Mouse (Mus musculus) embryonic facial prominence, embryonic 11.5 days (tissue): ENCODE data around the gene Kndc1. TPM values are rescaled to one million over a fixed set of nuclear protein-coding genes. Genes with fewer than 3 reads are reported as not detected.

Experiments used
- ATAC-seq: fragments of 200-750 bp; cut with Nextera tagmentation; replicated peaks from 2 replicates; pipeline ENCODE4 v1.8.0; 2017; ENCODE audit warnings: low read depth; ENCODE audit not compliant: insufficient number of reproducible peaks, low FRiP score, low TSS enrichment
- DNase-seq: peaks from one replicate; pipeline ENCODE4 v3.0.0-alpha.2; 2015; ENCODE audit warnings: low spot score
- H3K27ac ChIP-seq: fragments of 300-500 bp; sonication (generic); replicated peaks from 2 replicates; pipeline ENCODE4 v1.5.1; 2014; ENCODE audit warnings: mild to moderate bottlenecking, low read depth, low read length, control low read depth
- H3K27me3 ChIP-seq: fragments of 300-500 bp; sonication (generic); 2 replicates; pipeline ENCODE4 v1.6.1; 2014; ENCODE audit warnings: mild to moderate bottlenecking, low read length, moderate library complexity, mixed read lengths; ENCODE audit not compliant: control insufficient read depth, insufficient read depth
- H3K36me3 ChIP-seq: fragments of 300-500 bp; sonication (generic); replicated peaks from 2 replicates; pipeline ENCODE4 v1.6.1; 2014; ENCODE audit warnings: low read depth, mild to moderate bottlenecking, low read length, moderate library complexity, mixed read lengths; ENCODE audit not compliant: control insufficient read depth, insufficient read depth
- H3K4me1 ChIP-seq: fragments of 300-500 bp; sonication (generic); 2 replicates; pipeline ENCODE4 v1.6.1; 2014; ENCODE audit warnings: low read length, mixed read lengths; ENCODE audit not compliant: control insufficient read depth, insufficient read depth
- H3K4me2 ChIP-seq: fragments of 300-500 bp; sonication (generic); 2 replicates; pipeline ENCODE4 v1.6.1; 2014; ENCODE audit warnings: low read depth, mild to moderate bottlenecking, control low read depth, low read length, moderate library complexity
- H3K4me3 ChIP-seq: fragments of 300-500 bp; sonication (generic); 2 replicates; pipeline ENCODE4 v1.5.1; 2014; ENCODE audit warnings: low read depth, low read length, control low read depth
- H3K9ac ChIP-seq: fragments of 300-500 bp; sonication (generic); replicated peaks from 2 replicates; pipeline ENCODE4 v1.6.1; 2014; ENCODE audit warnings: mild to moderate bottlenecking, control low read depth, low read length
- H3K9me3 ChIP-seq: fragments of 300-500 bp; sonication (generic); replicated peaks from 2 replicates; pipeline ENCODE4 v1.6.1; 2016; ENCODE audit warnings: mild to moderate bottlenecking, low read length, inconsistent platforms, mixed read lengths; ENCODE audit not compliant: control insufficient read depth
- WGBS: fragments of 180-500 bp; shearing (Covaris S2); extraction: QIAGEN DNeasy Blood & Tissue Kit; methylation state at CpG from one replicate; pipeline ENCODE4 v1.1.7; 2014; 5-methylcytosine and 5-hydroxymethylcytosine counted together
- polyA plus RNA-seq: library from polyadenylated mRNA; unstranded; fragments of >200 nt; fragmentation: Nextera tagmentation; extraction: Ambion mirVana; gene quantifications from 2 replicates; pipeline ENCODE4 v1.2.1, GENCODE M21; 2014

The Kndc1 gene
- 0.21 and 0.24 TPM in 2 replicates for polyA plus RNA-seq

DNA sequence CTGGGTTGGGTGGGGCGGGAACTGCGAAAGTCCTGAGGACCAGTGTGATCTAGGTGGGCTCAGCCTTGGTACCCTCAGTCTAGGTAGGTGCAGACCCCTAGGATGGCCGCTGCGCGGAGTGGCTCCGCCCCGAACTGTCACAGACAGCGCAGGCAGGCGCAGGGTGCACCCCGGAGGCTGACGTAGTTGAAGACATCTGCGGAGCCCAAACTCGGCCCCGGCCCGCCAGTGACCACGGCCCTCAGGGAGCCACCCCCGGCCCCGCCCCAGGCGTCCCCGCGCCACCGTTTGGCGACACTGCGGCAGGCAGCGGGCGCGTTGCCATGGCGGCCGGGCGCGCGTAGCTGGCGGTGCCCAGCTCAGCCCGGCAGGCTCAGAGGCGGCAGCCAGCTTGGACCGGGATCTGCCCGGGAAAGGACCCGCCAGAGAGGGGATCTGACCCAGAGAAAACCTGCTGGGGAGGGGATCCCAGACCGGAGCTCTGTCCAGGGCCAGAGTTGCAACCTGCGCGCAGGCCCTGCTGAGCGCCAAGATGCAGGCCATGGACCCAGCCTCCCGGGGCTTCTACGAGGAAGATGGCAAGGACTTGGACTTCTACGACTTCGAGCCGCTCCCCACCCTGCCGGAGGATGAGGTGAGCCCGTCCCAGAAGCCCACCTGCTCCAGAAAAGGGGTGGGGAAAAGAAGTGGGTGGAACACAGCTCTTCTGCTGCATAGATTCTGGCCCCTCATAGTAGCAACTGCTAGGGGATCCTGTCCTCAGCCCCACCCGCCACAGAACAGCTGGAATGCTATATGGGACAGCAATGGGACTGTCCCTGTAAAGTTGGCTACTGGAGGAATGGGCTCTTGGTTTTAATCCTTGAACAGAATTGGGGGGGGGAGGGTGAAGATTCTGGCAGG, at the start of gene Kndc1:
Gene Kndc1 (plus strand): TSS at position 42 of the 903 bp plus-strand sequence.
- peaks cover 30% of the 10 kb centered on the region for H3K27me3 ChIP-seq

DNA sequence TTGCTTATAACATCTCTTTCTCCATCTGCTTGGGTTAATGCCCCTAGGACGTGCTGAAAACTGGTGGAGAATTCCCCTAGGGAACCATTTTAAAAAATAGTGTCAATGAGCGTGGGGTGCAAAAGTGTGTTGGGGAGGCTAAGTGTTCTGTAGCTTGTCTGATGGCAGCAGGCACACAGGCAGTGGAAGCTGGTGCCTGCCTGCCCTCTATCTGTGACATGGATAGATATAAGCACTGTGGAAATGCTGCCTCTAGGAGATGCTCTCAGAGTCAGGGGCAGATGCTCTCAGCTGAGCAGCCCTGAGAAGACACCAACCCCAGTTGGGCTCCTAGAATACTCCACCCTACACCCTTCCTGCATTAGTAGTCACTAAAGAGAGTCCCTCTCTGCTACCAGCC, 49.4 kb upstream of the Kndc1 start:
- Histone ChIP-seq H3K27ac (no peak overlapping the region), H3K9me3 (no peaks in the 10 kb centered on the region), H3K4me3 (no peak overlapping the region), H3K4me2 (no peak overlapping the region), H3K36me3 (no peaks in the 10 kb centered on the region), H3K27me3 (no peaks in the 10 kb centered on the region), H3K4me1 (no peaks in the 10 kb centered on the region), H3K9ac (no peak overlapping the region)
- ATAC-seq (no peak), DNase-seq (no peak)
- 70% methylated on average over 2 of the region's 2 CpGs for WGBS

More for the DNA sequence above, at the start of gene Kndc1:
- H3K4me3 ChIP-seq, result peak within 1 kb of the TSS; percentile 37
- H3K9me3 ChIP-seq, result no peaks in the 10 kb centered on the region
- no peak within 1 kb of the TSS for H3K27ac ChIP-seq
- WGBS, result under 1% methylated on average over 50 of the region's 50 CpGs
- H3K9ac ChIP-seq, result peak within 1 kb of the TSS; percentile 26
- DNase-seq (peak; percentile 23), ATAC-seq (peak; percentile 70; the same call in 1 of the 2 replicates)
- peak within 1 kb of the TSS; percentile 77 for H3K4me2 ChIP-seq
- H3K4me1 ChIP-seq, result 0 out of 2 replicates have a peak, but pooled peaks cover 2% of the 10 kb centered on the region
- no peaks in the 10 kb centered on the region for H3K36me3 ChIP-seq

DNA sequence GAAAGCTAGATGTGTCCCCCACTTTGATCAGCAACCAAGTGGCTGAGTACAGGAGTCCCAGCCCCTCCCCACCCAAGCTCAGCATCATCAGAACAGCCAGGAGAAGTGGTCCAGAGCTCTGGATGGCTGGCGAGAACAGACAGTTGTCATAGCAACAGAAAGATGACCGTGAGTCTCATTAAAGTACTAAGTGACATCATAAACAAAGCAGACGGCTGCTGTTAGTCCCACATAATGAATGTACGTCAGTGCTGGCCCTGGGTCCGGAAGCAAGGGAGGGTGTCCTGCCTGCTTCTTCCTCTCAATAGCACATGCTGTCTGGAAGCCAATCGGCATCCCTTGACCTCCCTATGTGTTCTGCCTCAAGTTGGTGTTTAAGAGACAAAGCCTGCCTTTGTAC, 44.3 kb upstream of the Kndc1 start:
- no peaks in the 10 kb centered on the region for H3K27me3 ChIP-seq
- H3K9me3 ChIP-seq, result no peaks in the 10 kb centered on the region
- no peaks in the 10 kb centered on the region for H3K4me1 ChIP-seq
- no peak overlapping the region for H3K4me2 ChIP-seq
- DNase-seq, result peak; percentile 14
- no peak overlapping the region for H3K4me3 ChIP-seq
- peak; percentile 64 for ATAC-seq
- H3K27ac ChIP-seq, result no peak overlapping the region
- H3K9ac ChIP-seq, result no peak overlapping the region
- WGBS, result 23% methylated on average over 6 of the region's 6 CpGs
- no peaks in the 10 kb centered on the region for H3K36me3 ChIP-seq

DNA sequence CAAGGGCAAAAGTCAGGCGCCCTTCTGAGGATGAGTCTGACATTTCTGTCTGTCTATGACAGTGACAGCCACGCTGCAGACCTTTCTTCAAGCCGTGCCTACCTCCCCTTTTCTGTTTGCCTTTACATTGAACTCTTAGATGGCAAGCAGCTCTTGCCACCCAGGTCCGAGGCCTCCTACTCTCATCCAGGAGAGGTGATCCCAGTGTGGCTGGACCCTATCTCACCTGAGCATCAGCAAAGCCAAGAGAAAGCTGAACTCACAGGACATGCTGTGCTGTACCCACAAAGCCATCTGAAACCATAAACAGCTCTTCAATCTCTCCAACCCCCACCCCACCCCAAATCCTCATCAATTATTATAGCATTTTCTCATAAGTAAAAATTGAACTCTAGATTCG, 43.8 kb upstream of the Kndc1 start:
- no peak overlapping the region for H3K4me2 ChIP-seq
- H3K4me1 ChIP-seq, result no peaks in the 10 kb centered on the region
- no peak overlapping the region for H3K4me3 ChIP-seq
- no peaks in the 10 kb centered on the region for H3K9me3 ChIP-seq
- no peaks in the 10 kb centered on the region for H3K27me3 ChIP-seq
- WGBS, result 55% methylated on average over 5 of the region's 5 CpGs
- H3K36me3 ChIP-seq, result no peaks in the 10 kb centered on the region
- ATAC-seq (no peak), DNase-seq (no peak)
- no peak overlapping the region for H3K9ac ChIP-seq
- no peak overlapping the region for H3K27ac ChIP-seq

DNA sequence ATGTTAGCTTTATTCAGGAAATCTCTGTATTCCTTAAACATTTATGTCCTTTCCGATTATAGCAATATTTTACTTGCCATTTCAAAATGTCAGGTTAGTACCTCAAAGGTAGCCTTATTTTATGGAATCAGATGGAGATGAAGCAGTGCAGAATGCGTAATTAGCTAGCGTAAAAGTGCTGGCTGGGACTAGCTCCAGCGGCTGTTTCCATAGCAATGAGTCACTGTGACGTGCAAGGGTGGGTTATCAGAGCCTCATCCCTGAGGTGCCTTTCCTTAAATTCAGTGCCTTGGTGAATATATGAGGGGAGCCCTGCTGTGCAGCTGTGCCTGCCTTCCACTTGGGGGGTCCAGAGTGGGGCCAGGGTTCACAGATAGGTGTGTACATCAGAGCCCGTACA, 43.4 kb upstream of the Kndc1 start:
- WGBS, result 68% methylated on average over 6 of the region's 6 CpGs
- no peaks in the 10 kb centered on the region for H3K9me3 ChIP-seq
- DNase-seq, result no peak
- H3K27ac ChIP-seq, result no peak overlapping the region
- ATAC-seq, result no peak
- H3K4me1 ChIP-seq, result no peaks in the 10 kb centered on the region
- H3K27me3 ChIP-seq, result no peaks in the 10 kb centered on the region
- no peak overlapping the region for H3K4me3 ChIP-seq
- H3K36me3 ChIP-seq, result no peaks in the 10 kb centered on the region
- H3K4me2 ChIP-seq, result no peak overlapping the region
- H3K9ac ChIP-seq, result no peak overlapping the region

DNA sequence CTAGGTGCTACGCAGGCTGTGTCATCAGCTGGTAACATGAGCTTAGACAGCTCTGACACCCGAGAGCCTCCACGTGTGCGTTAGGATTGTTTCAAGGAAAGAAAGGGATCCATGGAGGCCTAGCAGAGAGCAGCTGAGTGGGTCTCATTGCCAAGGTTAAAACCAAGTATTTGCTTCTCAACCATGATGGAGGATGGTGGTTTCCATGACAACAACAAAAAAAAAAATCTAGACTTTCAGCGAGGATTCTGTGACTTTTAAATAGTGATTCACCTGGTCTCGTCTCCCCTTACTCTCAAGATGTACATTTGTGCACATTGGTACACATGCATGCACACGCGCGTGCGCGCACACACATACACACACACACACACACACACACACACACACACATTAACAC, 39.2 kb upstream of the Kndc1 start:
- DNase-seq, result no peak
- Histone ChIP-seq H3K4me2 (no peak overlapping the region), H3K27ac (no peak overlapping the region), H3K4me3 (no peak overlapping the region), H3K36me3 (no peaks in the 10 kb centered on the region), H3K9ac (no peak overlapping the region), H3K9me3 (no peaks in the 10 kb centered on the region), H3K27me3 (no peaks in the 10 kb centered on the region), H3K4me1 (no peaks in the 10 kb centered on the region)
- 74% methylated on average over 11 of the region's 11 CpGs for WGBS
- ATAC-seq, result no peak

DNA sequence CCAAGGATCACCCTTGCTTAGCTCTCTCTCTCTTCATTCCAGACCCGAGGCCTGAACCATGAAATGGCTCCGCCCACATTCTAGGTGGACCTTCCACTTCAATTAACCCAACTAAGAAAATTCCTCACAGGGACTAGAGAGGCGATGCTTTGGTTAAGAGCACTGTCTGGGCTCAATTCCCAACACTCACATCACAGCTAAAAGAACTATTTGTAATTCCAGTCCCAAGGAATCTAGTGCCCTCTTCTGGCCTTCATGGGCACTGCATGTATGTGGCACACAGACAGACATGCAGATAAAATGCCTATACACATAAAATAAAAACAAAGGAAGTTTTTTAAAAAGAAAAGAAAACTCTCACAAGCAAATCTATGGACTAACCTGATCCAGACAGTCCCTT, 33.1 kb upstream of the Kndc1 start:
- Histone ChIP-seq H3K4me2 (no peak overlapping the region), H3K36me3 (no peaks in the 10 kb centered on the region), H3K9me3 (no peaks in the 10 kb centered on the region), H3K4me1 (no peaks in the 10 kb centered on the region), H3K9ac (no peak overlapping the region), H3K27me3 (no peaks in the 10 kb centered on the region), H3K27ac (no peak overlapping the region), H3K4me3 (no peak overlapping the region)
- ATAC-seq (no peak), DNase-seq (peak; percentile 76)
- 26% methylated on average over 3 of the region's 3 CpGs for WGBS

DNA sequence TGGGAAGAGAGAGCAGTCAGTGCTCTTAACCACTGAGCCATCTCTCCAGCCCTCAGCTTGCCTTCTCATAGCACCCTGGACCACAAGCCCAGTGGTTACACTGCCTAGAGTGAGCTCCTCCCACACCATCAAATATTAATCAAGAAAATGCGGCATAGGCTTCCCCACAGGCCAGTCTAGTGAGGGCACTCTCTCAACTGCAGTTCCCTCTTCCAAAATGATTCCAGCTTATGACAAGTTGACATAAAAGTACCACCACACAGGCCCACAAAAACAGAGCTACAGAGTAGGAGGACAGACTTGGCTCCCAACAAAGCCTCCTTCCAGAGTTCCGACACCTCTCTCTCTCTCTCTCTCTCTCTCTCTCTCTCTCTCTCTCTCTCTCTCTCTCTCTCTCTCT, 31.4 kb upstream of the Kndc1 start:
- 88% methylated on average over 2 of the region's 2 CpGs for WGBS
- Histone ChIP-seq H3K4me1 (no peaks in the 10 kb centered on the region), H3K27me3 (no peaks in the 10 kb centered on the region), H3K4me3 (no peak overlapping the region), H3K36me3 (no peaks in the 10 kb centered on the region), H3K9ac (no peak overlapping the region), H3K9me3 (no peaks in the 10 kb centered on the region), H3K27ac (no peak overlapping the region), H3K4me2 (no peak overlapping the region)
- ATAC-seq (no peak), DNase-seq (no peak)
